Mouse (Mus musculus) liver, embryonic 16.5 days (tissue): ENCODE results near the gene Vmn1r167. TPM values are rescaled to one million over a fixed set of nuclear protein-coding genes. Genes with fewer than 3 reads are reported as not detected.
"Not testable (repeated sequence)": the region's sequence is repeated elsewhere in the genome, so short reads cannot be mapped to it uniquely, and the experiment has no call there.

Experiments
- ATAC-seq: fragments of 200-750 bp; cut with Nextera tagmentation; 2 replicates; pipeline ENCODE4 v1.8.0; 2017; ENCODE audit warnings: low read depth, mild to moderate bottlenecking, moderate number of reproducible peaks, moderate library complexity
- H3K27ac ChIP-seq: fragments of 300-500 bp; sonication (generic); 2 replicates; pipeline ENCODE4 v1.5.1; 2014; ENCODE audit warnings: mild to moderate bottlenecking, low read length
- H3K27me3 ChIP-seq: fragments of 300-500 bp; sonication (generic); 2 replicates; pipeline ENCODE4 v1.6.1; 2014; ENCODE audit warnings: low read depth, low read length, mixed read lengths; ENCODE audit not compliant: control insufficient read depth, insufficient read depth
- H3K36me3 ChIP-seq: fragments of 300-500 bp; sonication (generic); 2 replicates; pipeline ENCODE4 v1.6.1; 2014; ENCODE audit warnings: mild to moderate bottlenecking; ENCODE audit not compliant: control insufficient read depth, insufficient read depth
- H3K4me1 ChIP-seq: fragments of 300-500 bp; sonication (generic); 2 replicates; pipeline ENCODE4 v1.6.1; 2014; ENCODE audit warnings: low read depth, low read length, mixed read lengths; ENCODE audit not compliant: control insufficient read depth
- H3K4me2 ChIP-seq: fragments of 300-500 bp; sonication (generic); 2 replicates; pipeline ENCODE4 v1.6.1; 2014; ENCODE audit warnings: low read depth, low read length, mixed read lengths
- H3K4me3 ChIP-seq: fragments of 300-500 bp; sonication (generic); 2 replicates; pipeline ENCODE4 v1.5.1; 2014; ENCODE audit warnings: low read depth, mild to moderate bottlenecking, low read length
- H3K9ac ChIP-seq: fragments of 300-500 bp; sonication (generic); 2 replicates; pipeline ENCODE4 v1.6.1; 2014; ENCODE audit warnings: low read depth, low read length
- H3K9me3 ChIP-seq: fragments of 300-500 bp; sonication (generic); replicated peaks from 2 replicates; pipeline ENCODE4 v1.6.1; 2016; ENCODE audit warnings: low read length; ENCODE audit not compliant: control insufficient read depth
- WGBS: fragments of 180-500 bp; shearing (Covaris S2); extraction: QIAGEN DNeasy Blood & Tissue Kit; methylation state at CpG from one replicate; pipeline ENCODE4 v1.1.7; 2014; ENCODE audit not compliant: insufficient replicate concordance; 5-methylcytosine and 5-hydroxymethylcytosine counted together
- polyA plus RNA-seq: library from polyadenylated mRNA; unstranded; fragments of >200 nt; fragmentation: Nextera tagmentation; extraction: Ambion mirVana; gene quantifications from 2 replicates; pipeline ENCODE4 v1.2.1, GENCODE M21; 2015

Gene Vmn1r167
- not detected in 2 replicates for polyA plus RNA-seq

- H3K4me2 ChIP-seq, H3K4me1 ChIP-seq, ATAC-seq, H3K36me3 ChIP-seq, H3K27me3 ChIP-seq, H3K9me3 ChIP-seq, H3K9ac ChIP-seq, H3K4me3 ChIP-seq, H3K27ac ChIP-seq: not testable (repeated sequence)
- 60% methylated on average over 2 of the region's 2 CpGs for WGBS
Observed at GRCm38 (mm10) chr7:23507106-23507505, at the start of gene Vmn1r167. Vmn1r167 (minus strand) TSS chr7:23507206.

GRCm38 (mm10) chr7:23539432-23539831 is 32.4 kb upstream of the Vmn1r167 start, which contains the start of gene Vmn1r168:
Vmn1r168 (plus strand) TSS chr7:23539732.
- not testable (repeated sequence) for H3K9ac ChIP-seq, H3K9me3 ChIP-seq, H3K27me3 ChIP-seq, H3K4me1 ChIP-seq, ATAC-seq, H3K4me2 ChIP-seq, H3K27ac ChIP-seq, H3K4me3 ChIP-seq, H3K36me3 ChIP-seq
- WGBS: no CpG with 5 or more reads among the region's 1 CpGs

GRCm38 (mm10) chr7:23472886-23473285 is 34.1 kb downstream of the Vmn1r167 start:
- H3K4me2 ChIP-seq, H3K9ac ChIP-seq, H3K9me3 ChIP-seq, H3K27me3 ChIP-seq, H3K4me3 ChIP-seq, ATAC-seq, H3K27ac ChIP-seq, H3K36me3 ChIP-seq, H3K4me1 ChIP-seq: not testable (repeated sequence)
- 41% methylated on average over 2 of the region's 2 CpGs for whole genome bisulfite sequencing

GRCm38 (mm10) chr7:23470832-23471231 is 36.2 kb downstream of the Vmn1r167 start:
- H3K4me3 ChIP-seq, H3K36me3 ChIP-seq, H3K9ac ChIP-seq, H3K4me2 ChIP-seq, ATAC-seq, H3K9me3 ChIP-seq, H3K27me3 ChIP-seq, H3K27ac ChIP-seq, H3K4me1 ChIP-seq: not testable (repeated sequence)
- WGBS: 46% methylated on average over 3 of the region's 3 CpGs

- H3K27me3 ChIP-seq, H3K9me3 ChIP-seq, H3K4me1 ChIP-seq, H3K27ac ChIP-seq, H3K4me3 ChIP-seq, H3K4me2 ChIP-seq, H3K36me3 ChIP-seq, ATAC-seq, H3K9ac ChIP-seq: not testable (repeated sequence)
- WGBS: 42% methylated on average over 3 of the region's 3 CpGs
Observed at GRCm38 (mm10) chr7:23470201-23470600, 36.8 kb downstream of the Vmn1r167 start.

Other genes starting within 250 kb of the Vmn1r167 start
- gene Gm6902, start 228.3 kb downstream of the Vmn1r167 start, polyA plus RNA-seq: not detected in 2 replicates
- not detected in 2 replicates for gene Nlrp4e, start 206.0 kb downstream of the Vmn1r167 start, polyA plus RNA-seq
- not detected in 2 replicates for gene Nlrp5, start 121.3 kb downstream of the Vmn1r167 start, polyA plus RNA-seq
- gene Vmn1r168, start 32.5 kb upstream of the Vmn1r167 start, polyA plus RNA-seq: not detected in 2 replicates
- not detected in 2 replicates for gene Vmn1r169, start 68.3 kb upstream of the Vmn1r167 start, polyA plus RNA-seq
- gene Vmn1r170, start 99.0 kb upstream of the Vmn1r167 start, polyA plus RNA-seq: not detected in 2 replicates
- gene Vmn1r171, start 123.5 kb upstream of the Vmn1r167 start, polyA plus RNA-seq: not detected in 2 replicates
- gene Vmn1r172, start 151.1 kb upstream of the Vmn1r167 start, polyA plus RNA-seq: not detected in 2 replicates
- not detected in 2 replicates for gene Vmn1r173, start 193.5 kb upstream of the Vmn1r167 start, polyA plus RNA-seq
- gene Vmn1r174, start 245.1 kb upstream of the Vmn1r167 start, polyA plus RNA-seq: not detected in 2 replicates